19 mouse cellular contexts compared by ENCODE assay signal in the genomic region with DNA sequence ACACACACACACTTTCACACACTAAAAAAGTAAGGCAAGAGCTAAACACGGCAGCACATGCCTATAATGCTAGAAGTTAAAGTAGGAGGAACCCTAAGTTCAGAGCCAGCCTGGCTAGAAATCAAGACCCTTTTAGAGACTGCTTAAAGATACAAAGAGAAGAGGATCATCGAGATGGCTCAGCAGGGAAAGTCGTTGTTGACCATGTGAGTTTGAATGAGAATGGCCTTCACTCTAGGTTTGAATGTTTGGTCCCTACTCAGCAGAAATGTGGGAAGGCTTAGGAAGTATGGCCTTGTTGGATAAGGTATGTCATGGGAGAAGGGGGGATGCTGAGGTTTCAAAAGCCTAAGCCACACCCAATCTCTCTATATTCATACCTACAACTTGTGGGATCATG. TPM values are rescaled to one million over a fixed set of nuclear protein-coding genes. Genes with fewer than 3 reads are reported as not detected.
DNase-seq lines count a peak whose midpoint lies in the region; TF ChIP-seq lines count a peak whose summit lies in the region.
"Had no signal": no experiment of that assay in that cellular context is flagged by ENCODE, and none has a peak within 500 bp of the region (broad histone marks: within the 10 kb centered on the region; RNA-seq: fewer than 3 reads in every experiment).

No protein-coding gene starts in this region.

- no peaks in the 10 kb centered on the region for H3K36me3 ChIP-seq in ES-E14 (ENCODE audit: control insufficient read depth, insufficient read depth, low read length, poor library complexity, severe bottlenecking)
- H3K36me3 ChIP-seq: embryonic facial prominence, embryonic 15.5 days; forebrain, embryonic 12.5 days had no signal

- H3K4me3 ChIP-seq in ES-E14 (ENCODE audit: insufficient read depth in 1 of 2, low read depth in 1 of 2, low read length in 2 of 2, poor library complexity in 1 of 2, severe bottlenecking in 1 of 2), result no peak overlapping the region
- H3K4me3 ChIP-seq: embryonic facial prominence, embryonic 13.5 days; embryonic facial prominence, embryonic 15.5 days; erythroblast, embryonic 14.5 days; forebrain, embryonic 10.5 days; forebrain, embryonic 12.5 days had no signal

- no peak overlapping the region for H3K9ac ChIP-seq in ES-E14 (ENCODE audit: insufficient read depth, low read depth, low read length, poor library complexity, severe bottlenecking)
- H3K9ac ChIP-seq: embryonic facial prominence, embryonic 13.5 days; embryonic facial prominence, embryonic 15.5 days; forebrain, embryonic 12.5 days had no signal

- DNase-seq in ES-CJ7 (ENCODE audit: low read depth, low spot score) (peak; percentile 19), ES-E14 (ENCODE audit: low read depth, low spot score) (peak; percentile 6), ZHBTc4 (ENCODE audit: low read depth, low spot score) (peak; percentile 40)
- DNase-seq in cerebellum, postnatal 10 days, result no peak
- no peak for DNase-seq in adrenal gland, postnatal 14 days
- DNase-seq: adrenal gland, adult 2 months; adrenal gland, postnatal 10 days; adrenal gland, postnatal 36 days; cerebellum, adult 11-12 months; cerebellum, adult 2 months; cerebellum, adult 9-10 months; cerebellum, postnatal 14 days; cerebellum, postnatal 36 days; embryo, embryonic 11 days had no signal

- no peaks in the 10 kb centered on the region for H3K9me3 ChIP-seq in ES-E14 (ENCODE audit: control insufficient read depth, insufficient read depth, low read depth, low read length)
- H3K9me3 ChIP-seq: embryonic facial prominence, embryonic 13.5 days; embryonic facial prominence, embryonic 15.5 days; forebrain, embryonic 10.5 days; forebrain, embryonic 12.5 days had no signal

- H3K4me1 ChIP-seq in ES-E14 (ENCODE audit: control insufficient read depth in 2 of 2, insufficient read depth in 2 of 2, low read length in 2 of 2, poor library complexity in 1 of 2), result peaks cover 0 to 8% of the 10 kb centered on the region in 2 experiments; a peak in 2 of 4 replicates
- H3K4me1 ChIP-seq: embryonic facial prominence, embryonic 15.5 days had no signal

- in situ Hi-C loops in ES-E14 (cut with MboI; ENCODE audit: low sequenced_read_pairs in 2 of 2, unreplicated experiment in 2 of 2), result no loop called here

- no peak overlapping the region for H3K27ac ChIP-seq in ES-E14 (ENCODE audit: insufficient read depth, low read depth, low read length, poor library complexity, severe bottlenecking)
- H3K27ac ChIP-seq: embryonic facial prominence, embryonic 13.5 days; embryonic facial prominence, embryonic 15.5 days; forebrain, embryonic 10.5 days; forebrain, embryonic 12.5 days had no signal

TF ChIP-seq in ES-E14, 5 proteins besides CTCF, POLR2A, EP300 and RAD21:
- peak; percentile 47; the same call in 1 of the 2 replicates for TF ChIP-seq MAFK (IDR thresholded peaks at IDR 0.05; ENCODE audit: insufficient read depth, low read depth, low read length)
- TF ChIP-seq CHD2 (IDR thresholded peaks at IDR 0.05; ENCODE audit: low read depth, low read length), result no peak
- no peak for TF ChIP-seq ZC3H11A (IDR thresholded peaks at IDR 0.05; ENCODE audit: borderline replicate concordance, low read depth, low read length)
- TF ChIP-seq HCFC1 (IDR thresholded peaks at IDR 0.05; ENCODE audit: borderline replicate concordance, insufficient read depth, low read length), result no peak
- no peak for TF ChIP-seq ZNF384 (IDR thresholded peaks at IDR 0.05; ENCODE audit: low read depth, low read length)

RNA-seq across cellular contexts. Expression of a gene that starts 46.8 kb away (rescaled TPM):
- 12.6 and 12.7 TPM in 2 replicates for total RNA-seq in ES-E14 (2012; rRNA removed)
- total RNA-seq in adrenal gland, postnatal 14 days (2021), result 26.0 and 33.5 TPM in 2 replicates

Comparison
In these comparisons a context has a peak if more than half of its experiments do, and no peak if none do; other contexts are left out.
1. DNase-seq: peak in ES-CJ7 (single experiment), ES-E14 (single experiment) and ZHBTc4 (single experiment); none in cerebellum, postnatal 10 days (0 of 2) and adrenal gland, postnatal 14 days (single experiment).